Mouse (Mus musculus): ENCODE results near the gene Ssr2.
"Not testable (repeated sequence)": the region's sequence is repeated elsewhere in the genome, so short reads cannot be mapped to it uniquely, and the experiment has no call there.

Ssr2 gene

DNA sequence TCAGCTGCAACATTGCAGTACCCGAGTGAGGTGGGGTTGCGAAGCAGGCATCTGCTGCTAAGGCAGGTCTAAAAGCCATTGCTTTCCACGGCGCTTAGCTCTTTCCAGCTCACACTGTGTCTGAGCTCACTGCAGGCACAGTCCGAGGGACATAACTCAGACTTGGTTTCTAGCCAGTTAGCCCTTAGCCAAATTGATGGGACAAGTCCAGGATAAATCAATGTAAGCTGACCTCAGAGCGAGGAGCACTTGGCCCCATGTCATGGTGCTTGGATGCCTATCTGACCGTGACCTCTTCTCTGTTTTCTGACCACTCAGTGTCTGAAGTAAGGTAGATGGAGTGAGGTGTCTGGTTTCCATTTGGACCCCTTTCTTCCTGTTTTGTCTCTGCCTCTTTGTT, 11.7 kb upstream of the Ssr2 start:
- DNase-seq (ENCODE audit: low spot score) = no peak

DNA sequence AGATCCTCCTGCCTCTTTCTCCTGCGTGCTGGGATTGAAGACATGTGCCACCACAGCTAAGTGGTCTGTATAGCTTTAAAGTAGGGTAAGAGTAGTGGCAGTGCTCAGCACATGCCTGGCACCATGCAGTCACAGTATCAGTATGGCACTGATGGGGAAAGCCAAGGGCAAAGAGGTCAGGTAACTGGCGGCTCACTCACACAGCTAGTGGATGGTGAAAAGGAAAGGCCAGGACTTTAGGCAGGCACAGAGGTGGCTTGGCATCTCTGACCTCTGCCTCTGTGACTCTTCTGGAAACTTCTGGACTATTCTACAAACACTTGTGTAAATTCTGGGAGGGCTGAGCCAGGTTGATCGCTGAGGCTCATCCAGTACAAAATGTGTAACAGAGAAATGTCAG, 9.6 kb upstream of the Ssr2 start:
- DNase-seq (ENCODE audit: low spot score) = no peak

DNA sequence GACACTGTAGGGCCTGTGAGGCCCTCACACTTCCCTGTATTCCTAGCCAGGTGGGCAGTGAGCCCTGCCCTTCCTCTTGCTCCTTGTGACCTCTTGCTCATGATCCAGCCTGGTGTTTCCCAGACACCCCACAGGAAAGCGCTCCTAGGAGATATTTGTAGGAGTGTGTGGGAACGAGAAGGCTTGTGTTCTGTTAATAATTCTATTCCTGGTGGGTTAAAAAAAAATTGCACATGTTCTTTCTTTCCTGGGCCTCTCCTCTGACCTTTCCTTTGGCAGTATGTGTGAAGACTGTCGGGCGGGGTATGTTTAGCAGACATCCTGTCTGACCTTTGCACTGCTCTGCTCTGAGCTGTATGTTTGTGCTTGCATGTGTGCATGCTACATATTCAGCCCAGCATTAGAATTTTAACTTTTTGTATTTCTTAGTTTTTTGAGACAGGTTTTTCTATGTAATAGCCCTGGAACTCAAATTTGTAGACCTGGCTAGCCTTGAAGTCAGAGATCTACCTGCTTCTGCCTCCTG, 9.1 kb upstream of the Ssr2 start:
- no peak for DNase-seq (ENCODE audit: low spot score)

DNA sequence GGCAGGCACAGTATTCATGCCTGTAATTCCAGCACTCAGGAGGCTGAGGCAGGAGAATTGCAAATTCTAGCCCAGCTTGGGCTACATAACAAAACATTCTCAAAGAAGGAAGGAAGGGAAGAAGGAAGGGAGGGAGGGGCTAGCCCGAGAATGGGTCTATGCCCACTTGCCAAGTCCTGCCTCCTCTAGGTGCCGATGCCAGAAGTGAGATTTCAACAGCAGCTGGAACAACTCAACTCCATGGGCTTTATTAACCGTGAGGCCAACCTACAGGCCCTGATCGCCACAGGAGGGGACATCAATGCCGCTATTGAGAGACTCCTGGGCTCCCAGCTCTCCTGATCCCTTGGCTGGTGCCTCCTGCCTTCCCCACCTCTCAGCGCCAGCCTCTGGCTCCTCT, 7.8 kb upstream of the Ssr2 start:
- no peak for DNase-seq (ENCODE audit: low spot score)

DNA sequence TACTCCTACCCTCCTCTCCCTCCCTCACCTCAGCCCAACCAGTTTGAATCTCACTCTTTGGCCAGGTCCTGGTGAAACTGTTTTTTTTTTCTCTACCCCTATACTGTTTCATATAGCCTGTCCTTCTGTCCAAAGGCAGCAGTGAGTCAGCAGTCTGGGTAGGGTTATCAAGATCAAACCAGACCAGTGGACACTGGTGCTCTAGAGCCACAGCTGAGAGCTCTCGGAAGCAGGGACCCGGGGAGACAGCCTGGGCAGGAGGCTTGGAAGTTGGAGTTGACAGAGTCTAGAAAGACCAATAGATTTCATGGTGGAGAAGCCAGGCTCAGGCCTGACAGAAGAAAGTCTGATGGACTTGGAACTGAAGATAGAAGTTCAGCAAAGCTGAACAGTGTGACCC, 7.1 kb upstream of the Ssr2 start:
- DNase-seq (ENCODE audit: low spot score) = no peak

DNA sequence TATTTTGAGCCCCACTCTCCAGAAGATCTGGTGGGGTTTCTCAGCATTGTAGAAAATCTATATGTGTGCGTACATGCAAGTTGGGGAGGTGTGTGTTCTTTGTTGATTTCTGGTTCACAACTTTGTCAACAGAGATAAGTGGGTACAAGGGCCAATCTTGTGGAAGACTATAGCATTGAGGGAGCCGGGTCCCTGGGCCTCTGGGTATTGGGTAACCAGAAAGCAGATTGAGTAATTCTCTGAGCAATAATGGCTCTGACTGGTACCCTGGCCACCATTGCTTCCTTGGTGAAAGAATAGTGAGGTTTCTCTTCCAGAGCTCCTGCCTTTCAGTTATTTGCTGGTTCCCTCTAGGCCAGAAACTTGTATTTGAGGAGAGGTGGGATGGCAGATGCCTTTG, 6.6 kb upstream of the Ssr2 start:
- DNase-seq (ENCODE audit: low spot score) = no peak

DNA sequence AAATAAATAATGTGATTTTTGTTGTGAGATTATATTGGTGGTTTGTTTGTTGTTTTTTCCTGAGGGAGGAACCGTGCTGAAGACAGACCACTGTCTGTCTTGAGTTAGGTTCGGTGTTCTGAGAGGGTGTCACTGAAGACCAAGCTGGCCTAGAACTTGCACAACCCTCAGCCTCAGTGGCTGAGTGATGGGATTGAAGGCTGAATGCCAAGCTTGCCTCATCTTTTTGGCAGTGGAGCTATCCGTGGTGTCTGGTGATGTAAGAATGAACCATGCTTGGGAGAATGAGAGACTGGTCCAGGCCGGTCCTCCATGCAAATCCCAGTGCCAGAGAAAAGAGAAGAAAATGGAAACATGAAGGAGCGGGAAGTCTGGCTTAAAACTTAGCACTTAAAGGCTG, 6.0 kb upstream of the Ssr2 start:
- no peak for DNase-seq (ENCODE audit: low spot score)

DNA sequence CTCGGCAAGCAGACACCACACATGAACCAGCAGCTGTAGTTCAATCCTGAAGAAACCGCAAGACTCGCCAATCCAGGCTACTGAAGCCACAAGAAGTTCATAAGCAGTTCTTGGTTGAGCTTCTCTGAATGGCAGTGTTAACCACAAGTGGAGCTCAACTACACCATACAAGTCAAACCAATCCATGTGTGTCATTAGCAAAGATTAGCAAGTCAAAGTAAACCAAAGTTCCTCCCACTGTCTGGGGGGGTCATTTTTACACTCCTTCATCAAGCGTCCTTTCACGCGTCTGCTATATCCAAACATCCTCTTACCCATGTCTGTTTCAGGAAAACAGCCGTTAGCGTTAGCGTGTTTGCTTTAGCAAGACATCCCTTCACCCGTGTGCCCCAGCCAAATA, 5.3 kb upstream of the Ssr2 start:
- DNase-seq (ENCODE audit: low spot score) = no peak

DNA sequence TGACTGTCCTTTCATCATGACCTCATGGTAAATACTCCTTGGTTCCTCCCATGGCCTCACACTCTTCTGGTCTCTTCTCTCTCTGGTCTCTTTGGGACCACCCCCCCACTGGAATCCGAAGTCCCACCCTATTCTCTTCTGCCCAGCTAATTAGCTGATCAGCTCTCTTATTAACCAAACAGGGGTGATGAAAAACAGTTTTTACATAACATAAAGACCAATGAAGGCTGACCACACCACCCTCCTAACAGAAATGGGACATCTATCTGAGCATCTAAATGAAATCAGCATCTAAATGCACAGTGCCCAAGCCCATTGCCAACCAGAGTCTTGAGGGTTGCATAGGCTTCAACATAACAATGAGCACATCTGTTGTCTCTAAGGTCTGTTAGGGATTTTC, 3.8 kb upstream of the Ssr2 start:
- DNase-seq (ENCODE audit: low spot score) = no peak

DNA sequence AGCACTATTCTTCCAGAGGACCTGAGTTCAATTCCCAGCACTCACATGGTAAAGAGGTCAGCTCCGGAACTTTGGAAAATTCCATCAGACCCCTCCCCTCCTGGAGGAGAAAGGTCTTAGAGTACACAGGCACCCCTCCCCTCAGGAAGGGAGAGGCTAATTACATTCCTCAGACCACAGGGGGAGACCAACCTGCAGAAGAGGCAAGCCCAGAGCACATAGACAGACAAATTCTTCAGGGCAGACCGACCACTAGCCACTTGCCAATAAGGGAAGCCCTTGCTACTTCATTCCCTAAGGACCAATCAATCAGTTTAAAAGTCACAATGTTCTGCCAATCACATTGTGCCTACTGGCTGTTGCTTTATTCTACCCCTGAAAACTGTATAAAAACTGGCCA, 2.8 kb upstream of the Ssr2 start:
- DNase-seq (ENCODE audit: low spot score) = no peak

DNA sequence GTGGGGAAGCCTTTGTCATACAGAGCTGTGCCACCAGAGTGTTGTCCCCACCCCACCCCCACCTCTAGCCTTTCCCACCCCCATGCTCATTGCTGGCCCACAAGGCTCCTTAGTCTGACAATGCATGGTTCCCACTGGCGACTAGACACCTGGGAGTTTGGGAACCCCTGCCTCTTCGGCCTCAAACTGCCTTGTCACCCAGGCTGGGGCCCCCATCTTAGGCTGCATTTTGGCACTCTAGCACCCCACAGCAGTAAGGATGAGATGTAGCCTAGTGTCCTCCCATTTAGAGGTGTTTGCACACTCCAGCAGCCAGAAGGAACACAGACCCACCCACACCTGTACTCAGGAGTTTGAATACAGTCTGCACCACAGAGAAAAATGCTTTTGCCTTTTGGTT, 1.9 kb upstream of the Ssr2 start:
- no peak for DNase-seq (ENCODE audit: low spot score)

DNA sequence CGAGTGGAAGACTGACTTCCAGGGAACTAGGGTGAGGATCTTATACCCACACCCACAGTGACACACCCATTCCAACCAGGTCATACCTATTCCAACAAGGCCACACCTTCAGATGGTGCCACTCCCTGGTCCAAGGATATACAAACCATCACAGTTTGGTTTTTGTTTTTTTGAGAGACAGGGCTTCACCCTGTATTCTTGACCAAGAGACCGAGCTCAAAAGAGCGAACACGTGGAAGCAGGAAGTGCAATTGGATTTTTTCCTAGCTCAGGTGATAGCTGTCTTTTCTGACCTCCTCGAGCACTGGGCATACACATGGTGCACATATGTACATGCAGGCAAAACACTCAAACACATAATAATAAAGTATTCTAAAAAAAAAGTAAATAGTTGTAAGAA, 2.2 kb downstream of the Ssr2 start:
- DNase-seq (ENCODE audit: low spot score) = not testable (repeated sequence)

DNA sequence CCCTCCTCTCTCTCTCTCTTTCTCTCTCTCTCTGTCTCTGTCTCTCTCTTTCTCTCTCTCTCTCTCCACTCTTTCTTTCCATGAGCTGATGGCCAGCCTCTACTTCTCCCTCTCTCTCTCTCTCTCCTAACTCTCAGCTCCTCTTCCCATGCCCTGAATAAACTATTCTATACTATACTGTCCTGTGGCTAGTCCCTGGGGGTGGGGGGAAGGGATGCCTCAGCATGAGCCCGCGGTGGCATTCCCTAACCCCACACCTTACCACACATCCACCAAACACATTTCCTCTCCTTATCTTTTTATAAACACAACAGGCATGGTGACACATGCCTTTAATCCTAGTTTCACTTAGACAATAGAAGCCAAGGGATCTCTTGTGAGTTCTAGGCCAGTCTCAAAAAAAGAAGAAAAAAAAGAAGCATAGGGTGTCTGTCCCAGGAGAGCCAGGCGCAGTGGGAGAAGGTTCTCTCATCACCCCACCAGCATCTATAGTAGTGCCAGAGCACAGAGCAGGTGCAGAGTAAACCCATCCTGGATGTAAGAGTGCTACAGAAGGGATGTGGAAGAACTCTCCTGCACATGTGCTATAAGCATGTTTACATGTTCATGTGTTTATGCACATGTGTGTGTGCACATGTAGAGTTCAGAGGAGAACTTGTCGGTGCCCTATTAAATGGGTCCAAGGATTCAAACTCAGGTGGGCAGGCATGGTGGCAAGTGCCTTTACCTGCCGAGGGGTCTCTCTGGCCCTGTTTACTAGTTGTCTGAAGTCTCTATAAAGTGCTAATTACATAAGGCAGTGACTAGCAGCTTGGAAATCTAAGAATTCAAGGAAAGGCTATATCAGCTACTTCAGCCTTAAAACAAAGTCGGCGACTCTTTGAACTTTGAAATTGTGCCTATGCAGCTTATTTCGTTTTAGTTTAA, 3.1 kb downstream of the Ssr2 start:
- DNase-seq (ENCODE audit: low spot score) = no peak

DNA sequence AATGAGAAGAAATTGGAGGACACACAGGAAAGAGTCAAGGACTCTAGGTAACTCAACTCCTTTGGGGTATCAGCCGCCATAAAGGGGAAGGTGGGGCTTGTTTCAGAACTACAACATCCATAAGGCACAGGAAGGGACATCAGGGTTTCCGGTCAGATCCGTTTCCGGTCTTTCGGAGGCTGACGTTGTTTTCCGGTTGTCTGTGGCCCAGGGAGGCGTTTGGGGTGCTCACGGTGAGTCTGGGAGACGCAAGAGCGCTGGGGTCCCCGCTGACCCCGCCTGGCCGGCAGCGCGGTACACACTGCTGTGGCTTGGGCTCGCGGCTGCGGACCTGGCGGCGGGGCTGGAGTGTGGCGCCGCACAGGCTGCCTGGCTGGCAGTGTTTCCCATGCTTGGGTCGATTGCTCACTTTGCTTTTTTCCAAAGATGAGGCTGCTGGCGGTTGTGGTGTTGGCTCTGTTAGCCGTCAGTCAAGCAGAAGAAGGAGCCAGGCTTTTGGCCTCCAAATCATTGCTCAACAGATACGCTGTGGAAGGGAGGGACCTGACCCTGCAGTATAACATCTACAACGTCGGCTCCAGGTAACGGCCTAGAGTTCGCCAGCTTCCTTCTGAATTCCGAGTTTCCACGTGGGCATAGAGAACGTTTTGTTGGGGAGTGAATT, 3.9 kb downstream of the Ssr2 start:
- DNase-seq (ENCODE audit: low spot score) = peak; percentile 88

DNA sequence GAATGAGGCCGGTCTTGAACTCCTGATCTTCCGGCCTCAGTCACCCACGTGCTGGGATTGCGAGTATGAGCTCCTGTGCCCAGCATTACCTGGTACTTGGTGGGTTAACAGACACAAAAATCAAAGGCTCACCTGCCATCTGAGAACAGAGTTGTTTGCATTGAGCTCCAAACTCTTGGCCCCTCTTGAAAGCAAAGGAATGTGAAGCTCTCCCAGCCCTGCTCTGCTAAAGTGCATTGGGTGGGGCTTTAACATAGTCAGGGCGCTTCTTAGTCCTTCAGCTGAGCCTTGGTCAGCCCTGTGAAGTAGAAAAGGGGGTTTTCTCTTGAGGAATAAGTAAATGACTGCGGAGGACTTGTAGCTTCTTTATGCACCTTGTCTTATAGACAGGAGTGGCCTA, 10.1 kb downstream of the Ssr2 start:
- peak; percentile 46 for DNase-seq (ENCODE audit: low spot score)

DNA sequence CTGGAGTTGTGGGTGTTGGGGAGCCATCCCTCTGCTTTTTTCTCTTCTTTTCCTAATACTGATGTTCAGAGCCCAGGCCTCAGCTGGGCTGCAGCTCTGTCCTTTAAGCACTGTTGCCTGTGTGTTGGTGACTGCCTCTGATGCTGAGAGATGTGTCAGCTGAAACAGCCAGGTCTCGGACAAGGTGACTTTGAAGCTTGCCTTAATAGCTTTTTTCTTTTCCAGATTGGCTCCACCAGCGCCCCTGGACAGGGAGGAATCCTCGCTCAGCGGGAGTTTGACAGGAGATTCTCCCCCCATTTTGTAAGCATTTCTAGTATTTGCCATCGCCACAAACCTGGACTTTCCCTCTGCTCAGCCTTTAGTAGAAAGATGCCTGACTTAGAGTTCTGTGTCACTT, 11.0 kb downstream of the Ssr2 start:
- no peak for DNase-seq (ENCODE audit: low spot score)

DNA sequence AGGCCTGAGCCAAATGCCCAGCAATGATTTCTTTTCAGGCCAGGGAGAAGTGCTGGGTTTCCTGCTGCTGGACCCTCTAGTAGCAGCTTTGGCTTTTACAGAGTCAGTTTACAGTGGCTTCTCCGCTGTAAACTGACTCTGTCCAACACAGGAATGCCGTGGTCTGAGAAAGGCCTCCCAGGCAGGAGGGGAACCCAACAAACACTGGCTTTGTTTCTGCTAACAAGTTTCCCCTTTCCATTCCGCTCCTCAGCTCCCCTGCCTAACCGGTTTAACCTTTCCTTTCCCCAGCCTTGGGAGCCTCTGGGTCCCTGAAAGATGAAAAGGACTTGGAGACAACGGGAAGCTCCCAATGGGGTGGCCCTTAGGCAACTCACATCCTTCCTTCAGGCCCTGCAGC, 14.6 kb downstream of the Ssr2 start:
- no peak for DNase-seq (ENCODE audit: low spot score)

DNA sequence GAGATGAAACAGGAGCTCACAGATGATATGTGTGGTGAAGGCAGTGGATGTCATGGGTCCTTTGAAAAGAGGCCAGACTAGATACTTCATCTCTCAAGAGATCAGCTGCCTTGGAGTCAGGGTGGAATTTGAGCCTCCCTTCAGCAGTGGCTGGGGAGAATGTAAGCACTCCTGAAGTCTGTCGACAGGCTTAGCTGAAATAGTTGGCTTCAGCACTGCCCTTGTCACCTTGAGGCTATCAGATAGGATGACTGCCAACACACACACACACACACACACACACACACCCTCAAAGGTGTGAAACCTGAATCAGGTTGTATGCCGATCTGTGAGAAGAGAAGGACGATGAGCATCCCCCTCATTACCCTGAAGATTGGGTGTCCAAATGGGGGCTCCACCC, 15.4 kb downstream of the Ssr2 start:
- DNase-seq (ENCODE audit: low spot score) = peak; percentile 55

DNA sequence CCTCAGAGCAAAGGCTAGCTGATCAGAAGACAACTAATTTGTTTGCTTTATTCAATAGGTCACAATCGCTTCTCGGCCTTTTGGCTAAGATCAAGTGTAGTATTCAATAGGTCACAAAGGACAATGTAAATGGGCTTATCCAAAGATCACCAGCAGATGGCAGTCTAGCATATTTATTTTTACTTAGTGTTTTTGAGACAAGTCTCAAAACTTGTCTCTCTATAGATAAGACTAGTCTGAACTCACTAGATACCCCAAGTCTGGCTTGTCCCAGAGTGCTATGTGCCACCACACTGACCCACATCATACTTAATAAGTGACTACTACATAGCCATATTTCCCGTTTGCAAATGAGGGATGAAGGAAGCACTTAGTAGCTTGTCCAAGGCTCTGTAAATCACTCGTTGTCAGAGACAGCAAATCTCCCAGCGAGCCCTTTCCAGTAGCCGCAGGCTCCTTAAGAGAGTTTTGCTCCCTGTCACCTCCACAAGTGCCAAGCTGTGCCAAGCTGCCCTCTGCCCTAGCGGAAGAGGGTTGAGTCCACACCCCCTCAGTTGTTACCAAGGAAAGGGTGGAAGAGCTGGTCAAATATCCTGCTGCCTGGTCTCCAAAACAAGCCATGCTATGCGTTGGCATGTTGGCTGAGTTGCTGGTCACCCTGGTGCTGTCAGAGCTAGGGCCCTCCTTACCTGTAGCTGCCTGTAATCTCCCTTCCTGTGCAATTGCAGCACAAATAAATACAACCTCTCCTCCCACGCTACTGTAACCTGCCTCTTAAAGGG, 16.5 kb downstream of the Ssr2 start:
- DNase-seq (ENCODE audit: low spot score) = peak; percentile 88

DNA sequence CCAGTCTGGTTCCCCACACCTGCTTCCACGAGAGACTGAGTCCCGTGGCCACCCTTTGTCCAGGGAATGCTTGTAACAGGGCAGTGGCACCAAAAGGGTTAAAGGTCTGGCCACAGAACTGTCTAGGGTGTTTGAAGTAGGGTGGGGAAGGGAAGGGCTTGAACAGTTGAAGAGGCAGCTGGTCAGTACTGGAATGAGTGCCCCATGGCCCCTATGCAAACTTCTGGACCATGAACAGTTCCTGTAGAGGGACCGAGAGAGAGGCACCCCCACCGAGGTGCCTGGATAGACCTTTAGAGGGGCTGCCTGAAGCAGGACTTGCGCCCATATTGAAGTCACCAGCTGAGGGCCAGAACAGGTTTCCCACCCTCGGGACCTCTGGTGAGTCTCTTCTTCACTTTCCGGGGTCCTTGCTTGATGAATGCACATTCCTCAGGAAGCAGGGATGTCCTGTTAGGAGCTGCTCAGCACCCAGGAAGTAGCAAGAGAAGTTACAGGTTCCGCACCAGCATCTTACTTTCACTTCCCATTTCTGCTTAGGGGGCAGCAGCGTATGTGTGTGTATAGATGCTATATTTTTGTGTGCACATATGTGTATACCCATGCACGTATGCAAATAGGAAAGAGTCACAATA, 17.4 kb downstream of the Ssr2 start:
- peak; percentile 69 for DNase-seq (ENCODE audit: low spot score)

DNA sequence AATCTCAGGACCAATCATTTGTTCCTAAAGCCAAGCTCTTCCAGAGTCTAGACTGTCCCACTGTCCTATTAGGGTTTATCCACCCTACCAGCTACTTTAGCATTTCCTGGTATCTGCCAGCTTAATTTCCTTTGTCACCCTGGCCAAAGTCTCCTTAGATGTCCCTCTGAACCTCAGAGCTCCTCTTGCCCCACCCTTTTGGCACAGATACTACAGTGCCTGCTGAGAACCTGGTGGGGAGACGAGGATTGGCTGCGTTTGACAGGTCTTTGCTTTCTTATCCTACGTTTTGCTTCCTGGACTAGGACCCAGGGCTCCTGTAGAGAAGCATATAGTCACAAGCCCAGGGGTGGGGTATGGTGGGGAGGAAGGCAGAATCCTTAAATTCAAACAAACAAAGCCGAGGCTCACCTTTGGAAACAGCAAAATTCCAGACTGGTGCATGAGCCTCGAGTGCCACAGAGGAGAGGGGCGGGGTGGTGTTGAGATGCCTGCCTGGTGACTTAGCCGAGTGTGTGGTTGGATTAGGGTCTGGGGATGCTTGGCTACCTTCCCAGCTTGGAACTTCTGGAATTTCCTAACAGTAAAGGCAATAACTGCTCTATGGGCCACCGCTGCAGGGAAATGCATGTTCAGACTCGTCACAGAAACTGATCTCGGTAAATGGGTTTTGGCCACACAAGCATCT, 18.4 kb downstream of the Ssr2 start:
- DNase-seq (ENCODE audit: low spot score) = peak; percentile 70

DNA sequence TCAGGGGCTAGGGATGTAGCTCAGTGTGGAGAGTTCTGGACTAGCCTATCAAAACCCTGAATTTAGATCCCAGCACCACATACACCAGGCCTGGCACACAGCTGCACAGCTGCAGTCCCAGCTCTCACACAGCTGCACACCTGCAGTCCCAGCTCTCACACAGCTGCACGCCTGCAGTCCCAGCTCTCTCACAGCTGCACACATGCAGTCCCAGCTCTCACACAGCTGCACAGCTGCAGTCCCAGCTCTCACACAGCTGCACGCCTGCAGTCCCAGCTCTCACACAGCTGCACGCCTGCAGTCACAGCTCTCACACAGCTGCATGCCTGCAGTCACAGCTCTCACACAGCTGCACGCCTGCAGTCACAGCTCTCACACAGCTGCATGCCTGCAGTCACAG, 20.9 kb downstream of the Ssr2 start:
- not testable (repeated sequence) for DNase-seq (ENCODE audit: low spot score)

All from lung, postnatal 25 days (tissue).